Mouse (Mus musculus) cerebral cortex, adult 2 months (tissue): ENCODE data around the gene Gadd45gip1.

Source experiments
- WGBS: fragments of 180-500 bp; shearing (Covaris S2); methylation state at CpG from one replicate; pipeline ENCODE4 v1.1.7; 2018; 5-methylcytosine and 5-hydroxymethylcytosine counted together

Gadd45gip1 gene

DNA sequence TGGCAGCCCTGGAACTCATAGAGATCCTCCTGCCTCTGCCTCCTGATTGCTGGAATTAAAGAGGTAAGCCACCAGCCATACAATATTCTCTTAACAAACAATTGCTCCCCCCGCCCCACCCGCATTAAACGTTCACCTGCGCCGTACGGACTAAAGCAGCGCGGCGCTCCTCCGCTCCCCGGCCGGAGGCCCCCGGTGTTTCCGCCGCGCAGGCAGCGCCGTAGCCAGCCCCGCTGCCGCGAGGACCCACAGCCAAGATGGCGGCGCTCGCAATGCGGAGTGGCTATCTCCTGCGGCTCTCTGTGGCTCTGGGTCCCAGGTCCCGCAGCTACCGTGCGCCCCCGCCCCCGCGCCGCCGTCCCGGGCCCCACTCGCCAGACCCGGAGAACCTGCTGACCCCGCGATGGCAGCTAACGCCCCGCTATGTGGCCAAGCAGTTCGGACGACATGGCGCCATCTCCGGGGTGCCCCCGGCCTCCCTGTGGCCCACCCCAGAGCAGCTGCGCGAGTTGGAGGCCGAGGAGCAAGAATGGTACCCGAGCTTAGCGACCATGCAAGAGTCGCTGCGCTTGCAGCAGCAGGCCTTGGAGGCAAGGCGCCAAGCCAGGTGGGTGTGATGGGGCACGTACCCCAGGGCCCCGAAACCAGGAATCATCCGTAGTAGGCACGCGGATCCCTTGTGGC, 854 bp downstream of the Gadd45gip1 start:
- WGBS: under 1% methylated on average over 59 of the region's 59 CpGs

DNA sequence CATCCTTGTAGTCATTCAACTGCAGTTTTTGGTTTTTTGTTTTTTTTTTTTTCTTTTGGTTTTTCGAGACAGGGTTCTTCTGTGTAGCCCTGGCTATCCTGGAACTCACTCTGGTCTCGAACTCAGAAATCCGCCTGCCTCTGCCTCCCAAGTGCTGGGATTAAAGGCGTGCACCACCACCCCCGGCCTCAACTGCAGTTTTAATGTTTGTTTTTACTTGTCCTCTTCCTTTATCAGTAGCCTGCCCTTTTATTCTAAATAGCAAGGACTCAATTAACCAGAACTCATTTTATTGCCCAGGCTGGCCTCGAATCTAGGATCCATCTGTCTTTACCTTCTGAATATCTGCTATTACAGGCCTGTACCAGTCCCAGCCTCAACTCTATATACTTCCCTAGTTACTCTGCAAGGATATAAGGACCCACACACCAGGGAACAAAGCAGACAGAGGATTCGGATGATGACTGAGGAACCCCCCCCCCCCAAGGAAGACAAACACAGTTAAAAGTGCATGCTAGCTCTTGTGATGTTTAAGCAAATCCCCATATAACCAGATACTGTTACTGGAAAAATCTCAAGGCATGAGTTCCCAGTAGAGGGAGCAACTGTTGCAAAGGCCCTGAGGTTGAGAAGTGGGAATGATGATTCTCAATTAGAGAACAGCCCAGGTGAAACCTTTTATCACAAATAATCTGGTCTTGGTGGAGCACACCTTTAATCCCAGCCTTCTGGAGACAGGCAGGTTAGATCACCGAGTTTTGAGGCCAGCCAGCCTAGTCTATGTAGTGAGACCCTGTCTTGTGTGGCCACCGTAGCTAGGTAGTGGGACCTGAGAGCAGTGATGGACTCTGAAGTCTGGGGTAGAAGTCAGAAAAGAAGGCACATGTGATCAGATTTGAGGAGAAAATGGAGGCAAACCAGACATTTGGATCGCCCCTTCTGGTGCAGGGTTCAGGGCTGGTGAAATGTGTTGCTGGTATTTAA, 1.7 kb downstream of the Gadd45gip1 start:
- WGBS: 51% methylated on average over 10 of the region's 10 CpGs

DNA sequence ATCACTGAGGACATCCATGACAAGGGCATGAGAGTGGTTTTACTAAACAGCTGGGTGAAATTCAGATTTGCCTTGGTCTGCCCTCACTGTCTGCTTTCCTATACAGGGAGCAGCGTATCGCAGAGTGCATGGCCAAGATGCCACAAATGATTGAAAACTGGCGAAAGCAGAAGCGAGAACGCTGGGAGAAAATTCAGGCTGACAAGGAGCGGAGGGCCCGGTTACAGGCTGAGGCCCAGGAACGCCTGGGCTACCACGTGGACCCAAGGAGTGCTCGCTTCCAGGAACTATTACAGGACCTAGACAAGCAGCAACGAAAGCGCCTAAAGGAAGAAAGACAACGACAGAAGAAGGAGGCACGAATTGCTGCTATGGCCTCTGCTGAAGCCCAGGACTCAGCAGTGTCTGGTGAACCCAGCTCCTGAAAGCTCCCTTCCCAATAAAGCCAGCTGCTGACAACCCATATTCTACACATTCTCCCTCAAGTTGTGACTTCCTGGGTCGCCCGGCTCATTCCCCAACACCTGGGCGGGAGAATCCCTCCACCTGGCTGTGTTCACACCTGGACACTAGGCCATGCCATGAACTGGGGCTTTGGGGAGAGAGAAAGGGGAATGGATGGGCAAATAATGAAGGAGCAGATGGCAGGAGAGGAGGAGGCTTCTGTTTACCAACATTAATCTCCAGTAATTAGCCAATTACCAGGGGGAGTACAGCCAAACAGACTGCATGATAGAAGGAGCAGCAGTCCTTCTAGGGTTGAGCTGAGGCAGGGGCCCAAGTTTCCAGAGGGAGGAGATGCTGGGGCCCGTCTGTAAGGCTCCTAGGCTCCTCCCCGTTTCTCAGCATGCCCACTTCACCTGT, 2.9 kb downstream of the Gadd45gip1 start:
- 56% methylated on average over 19 of the region's 19 CpGs for whole genome bisulfite sequencing

DNA sequence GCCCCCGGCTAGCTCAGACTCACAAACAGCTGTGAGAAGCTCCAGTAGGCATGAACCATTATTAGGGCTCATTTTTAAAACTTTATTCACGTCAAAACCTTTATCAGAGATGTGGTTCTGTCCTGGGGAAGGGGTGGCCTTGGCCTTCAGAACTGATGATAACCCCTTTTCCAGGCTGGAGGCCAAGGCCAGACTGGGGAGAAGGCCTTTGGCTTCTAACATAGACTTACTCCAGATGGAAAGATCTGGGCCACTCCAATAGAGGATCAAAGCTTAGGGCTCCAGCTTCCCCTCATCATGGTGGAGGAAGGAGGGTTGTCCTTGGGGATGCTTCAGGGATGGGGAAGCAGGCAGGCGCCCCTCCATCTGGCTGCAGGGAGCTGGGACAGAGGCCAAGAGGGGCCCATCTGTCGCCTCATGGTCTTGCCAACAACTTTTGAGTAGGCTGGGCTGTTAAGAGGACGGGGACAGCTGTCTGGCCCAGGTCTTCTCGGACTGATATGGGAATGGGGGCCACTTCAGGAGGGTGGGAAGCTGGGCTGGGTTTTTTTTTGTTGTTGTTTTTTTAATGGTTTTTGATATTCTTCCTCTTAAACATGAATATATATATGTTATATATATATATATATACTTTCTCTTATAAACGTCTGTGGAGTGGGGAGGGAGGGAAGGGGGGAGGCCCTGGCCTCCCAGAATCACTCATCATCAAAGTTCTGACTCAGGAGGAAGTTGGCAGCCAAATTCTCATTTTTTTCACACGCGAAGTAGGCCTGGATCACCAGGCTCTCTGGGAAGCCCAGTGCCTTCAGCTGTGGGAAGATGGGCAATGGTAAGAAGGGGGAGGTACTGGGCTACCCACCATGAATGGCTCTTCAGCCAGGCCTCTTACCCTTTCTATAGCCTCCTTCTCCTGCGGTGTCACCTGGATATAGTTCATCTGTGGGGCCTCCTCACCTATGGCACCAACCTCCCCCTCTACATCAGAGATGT, 3.8 kb downstream of the Gadd45gip1 start:
- 32% methylated on average over 10 of the region's 10 CpGs for WGBS

DNA sequence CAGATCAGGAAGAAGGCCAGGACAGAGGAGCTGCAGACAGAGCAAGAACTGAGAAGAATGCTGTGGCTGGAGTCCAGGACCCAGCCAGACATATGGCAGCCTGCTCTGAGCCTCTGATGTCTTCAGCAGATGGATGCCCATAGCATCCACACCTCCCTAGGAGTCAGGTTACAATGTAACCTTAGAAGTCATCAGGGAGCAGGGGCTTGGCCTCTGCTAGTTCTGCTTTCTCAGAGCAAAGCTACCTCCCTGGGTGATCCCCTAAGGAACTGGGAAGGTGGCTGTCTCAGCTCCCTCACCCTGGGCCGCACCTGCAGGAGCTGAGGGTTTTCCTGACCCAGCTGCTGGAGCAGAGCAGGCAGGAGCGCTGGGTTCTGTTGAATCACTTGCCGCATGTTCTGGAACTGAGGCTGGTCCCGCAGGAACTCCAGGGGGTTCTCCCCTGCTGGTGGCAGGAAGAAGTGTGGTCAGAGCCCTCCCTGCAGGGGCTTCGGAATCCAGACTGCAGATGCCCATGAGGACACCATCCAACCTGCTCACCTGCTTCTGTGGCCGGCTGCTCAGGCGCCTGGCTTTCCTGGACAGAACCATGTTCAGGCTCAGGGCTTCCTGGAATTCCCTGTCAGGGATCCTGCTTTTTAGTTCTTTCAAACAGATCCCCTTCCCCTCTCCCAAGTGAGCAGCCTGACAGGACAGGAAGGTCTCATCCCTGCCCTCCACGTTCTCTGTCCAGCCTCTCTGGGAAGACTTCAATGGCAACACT, 6.0 kb downstream of the Gadd45gip1 start:
- 72% methylated on average over 8 of the region's 8 CpGs for WGBS

DNA sequence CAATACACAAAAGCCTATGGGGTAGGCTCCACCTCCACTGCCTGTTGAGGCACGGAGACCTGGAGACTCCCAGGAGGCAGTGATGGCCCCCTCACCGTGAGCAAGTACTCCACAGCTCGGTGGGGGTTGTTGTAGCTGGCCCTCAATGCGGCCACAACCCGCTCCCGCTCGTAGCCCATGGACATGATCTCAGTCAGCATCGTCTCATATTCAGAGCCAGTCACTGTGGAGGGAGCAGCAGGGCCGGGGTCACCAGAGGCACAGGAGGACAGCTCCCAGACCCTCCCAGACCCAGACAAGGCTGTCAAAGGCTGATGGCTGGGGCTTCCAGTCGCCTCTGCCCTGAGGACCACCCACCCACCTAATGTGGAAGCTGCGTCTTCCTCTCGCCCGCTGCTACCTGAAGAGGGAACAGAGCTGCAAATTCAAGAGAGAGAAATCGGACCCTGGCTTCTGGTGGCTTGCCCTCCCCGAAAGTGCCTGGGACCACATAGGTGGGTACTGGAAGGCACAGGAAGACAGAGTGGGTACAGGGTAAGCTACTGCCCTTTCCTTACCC, 6.7 kb downstream of the Gadd45gip1 start:
- 87% methylated on average over 15 of the region's 15 CpGs for WGBS

DNA sequence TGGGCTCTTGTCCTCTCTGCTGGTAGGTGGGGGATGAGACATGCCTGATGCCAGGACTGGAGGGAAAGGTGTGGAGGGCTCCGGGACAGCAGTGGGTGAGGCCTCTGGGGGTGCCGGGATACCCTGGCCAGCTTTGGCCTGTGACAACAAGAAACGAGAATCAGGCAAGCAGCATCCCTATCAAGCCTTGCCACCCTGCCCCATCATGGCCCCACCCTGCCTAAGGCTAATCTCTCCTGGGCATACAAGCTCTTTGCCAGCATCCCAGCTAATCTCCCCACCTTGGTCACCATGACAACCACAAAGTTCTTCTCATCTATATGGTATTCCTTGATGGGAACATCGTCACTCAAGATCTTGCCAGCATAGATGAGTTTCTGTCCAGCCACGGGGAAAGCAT, 7.2 kb downstream of the Gadd45gip1 start:
- WGBS: 75% methylated on average over 5 of the region's 5 CpGs

DNA sequence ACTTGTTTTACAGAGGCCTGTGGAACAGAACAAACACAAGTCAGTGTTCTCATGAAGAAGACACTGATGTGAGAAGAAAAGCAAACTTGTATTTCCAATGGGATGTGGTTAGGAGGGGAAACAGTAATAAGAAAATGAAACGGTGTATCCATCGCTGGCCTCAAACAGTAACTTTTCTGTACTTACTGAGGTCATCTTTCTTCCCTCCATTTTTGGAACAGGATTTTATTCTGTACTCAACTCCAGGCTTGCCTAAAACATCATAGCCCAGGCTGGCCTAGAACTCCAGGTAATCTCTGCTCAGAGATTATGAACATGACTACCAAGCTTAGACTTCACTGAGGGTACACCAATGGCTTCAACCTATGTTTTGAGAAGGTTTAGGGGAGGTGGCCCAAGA, 8.1 kb downstream of the Gadd45gip1 start:
- WGBS: 82% methylated on average over 2 of the region's 2 CpGs

DNA sequence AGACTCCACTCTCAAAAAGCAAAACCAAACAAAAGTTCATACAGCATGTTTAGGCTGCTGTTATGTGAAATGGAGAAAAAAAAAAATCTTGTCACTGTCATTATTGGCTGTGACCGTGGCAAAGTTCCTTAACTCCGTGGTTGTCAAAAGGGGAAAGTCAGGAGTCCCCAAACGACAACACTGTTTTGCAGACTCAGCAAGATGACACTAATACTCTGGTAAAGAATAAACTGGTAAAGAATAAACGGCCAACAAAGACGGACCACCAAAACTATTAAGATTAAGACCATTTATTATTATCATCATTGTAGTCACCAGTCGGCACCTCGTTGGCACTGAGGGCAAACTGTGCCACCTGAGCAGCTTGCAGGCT, 8.5 kb downstream of the Gadd45gip1 start:
- WGBS: under 1% methylated on average over 7 of the region's 7 CpGs

DNA sequence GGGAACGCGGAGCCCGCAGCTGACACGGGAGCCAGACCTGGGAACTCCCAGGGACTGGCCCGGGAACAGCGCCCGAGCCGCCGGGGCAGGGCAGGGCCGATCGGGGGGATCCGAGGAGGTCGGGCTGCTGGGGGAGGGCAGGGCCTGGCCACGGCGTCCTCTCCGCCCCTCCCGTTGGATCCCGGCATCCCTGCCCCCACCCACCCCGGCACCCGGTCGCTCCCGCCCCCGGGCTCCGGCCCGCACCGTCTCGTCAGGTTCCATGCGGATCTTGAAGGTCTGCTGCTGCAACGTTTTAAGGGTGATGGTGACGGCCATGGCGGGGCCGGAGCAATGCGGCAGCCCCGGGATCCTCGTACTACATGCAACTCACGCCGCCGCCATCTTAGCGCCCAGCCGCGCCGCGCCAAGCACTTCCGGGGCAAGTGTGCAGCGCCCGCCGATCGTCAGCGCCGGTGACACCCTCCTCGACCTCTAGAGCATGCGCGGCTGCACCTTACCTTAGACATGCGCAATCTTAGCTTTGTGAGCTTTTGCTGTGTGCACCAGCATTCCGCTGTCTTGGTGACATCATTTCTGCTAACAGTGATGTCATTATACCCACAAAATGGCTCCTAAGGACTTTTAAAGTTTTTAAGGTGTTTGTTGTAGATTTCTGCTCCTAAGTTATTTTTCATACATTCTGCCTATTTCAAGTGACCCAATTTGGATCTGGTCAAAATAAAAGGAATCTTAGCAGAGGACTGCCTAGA, 9.1 kb downstream of the Gadd45gip1 start, which contains the start of gene Rad23a:
TSS of gene Rad23a (minus strand) at position 418 of the 752 bp plus-strand sequence.
- WGBS: under 1% methylated on average over 55 of the region's 55 CpGs

DNA sequence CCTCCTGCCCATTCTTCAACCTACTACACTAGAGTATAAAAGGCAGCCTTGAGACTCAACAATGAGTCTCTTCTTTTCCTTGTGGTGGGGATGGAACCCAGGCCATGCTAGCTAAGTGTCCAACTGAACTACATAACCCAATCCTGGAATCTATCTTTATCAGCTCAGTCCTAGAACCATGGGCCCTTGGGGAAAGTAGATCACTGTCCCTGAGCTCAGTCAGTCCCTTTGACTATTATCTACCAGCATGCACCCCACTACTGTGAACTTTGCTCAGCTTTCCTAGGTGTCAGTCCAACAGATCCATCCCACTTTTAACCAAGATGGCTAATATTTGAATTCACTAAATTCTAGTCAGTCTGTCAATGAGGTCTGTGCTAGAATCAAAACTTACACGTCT, 10.2 kb downstream of the Gadd45gip1 start:
- 60% methylated on average over 1 of the region's 1 CpGs for WGBS

DNA sequence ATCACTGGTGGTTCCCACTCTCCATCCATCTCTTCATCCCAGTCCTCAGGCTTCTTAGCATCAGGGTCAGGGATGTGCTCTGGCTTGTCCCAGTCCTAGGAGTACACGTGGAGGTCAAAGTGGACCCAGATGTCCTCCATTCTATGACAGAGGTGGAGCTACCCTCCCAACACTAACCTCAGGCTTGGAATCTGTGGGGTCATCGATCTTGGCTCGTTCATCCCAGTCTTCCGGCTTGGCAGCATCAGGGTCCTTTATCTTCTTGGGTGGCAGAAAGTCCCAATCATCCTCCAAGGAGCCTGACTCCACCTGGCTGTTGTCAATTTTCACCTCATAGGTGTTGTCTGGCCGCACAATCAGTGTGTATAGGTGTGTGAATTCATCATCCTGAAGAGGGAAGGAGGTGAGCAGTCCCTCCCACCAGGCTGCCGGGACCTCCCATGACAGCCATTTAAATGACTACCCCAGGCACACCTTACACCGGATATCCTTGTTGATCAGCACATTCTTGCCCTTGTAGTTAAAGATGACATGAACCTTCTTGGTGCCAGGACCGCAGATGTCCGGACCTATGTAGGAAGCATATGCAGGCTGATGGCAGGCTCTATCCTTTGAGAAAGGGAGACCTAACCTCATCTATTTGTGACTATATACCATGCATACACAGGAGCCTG, 13.2 kb downstream of the Gadd45gip1 start:
- 66% methylated on average over 9 of the region's 9 CpGs for WGBS

DNA sequence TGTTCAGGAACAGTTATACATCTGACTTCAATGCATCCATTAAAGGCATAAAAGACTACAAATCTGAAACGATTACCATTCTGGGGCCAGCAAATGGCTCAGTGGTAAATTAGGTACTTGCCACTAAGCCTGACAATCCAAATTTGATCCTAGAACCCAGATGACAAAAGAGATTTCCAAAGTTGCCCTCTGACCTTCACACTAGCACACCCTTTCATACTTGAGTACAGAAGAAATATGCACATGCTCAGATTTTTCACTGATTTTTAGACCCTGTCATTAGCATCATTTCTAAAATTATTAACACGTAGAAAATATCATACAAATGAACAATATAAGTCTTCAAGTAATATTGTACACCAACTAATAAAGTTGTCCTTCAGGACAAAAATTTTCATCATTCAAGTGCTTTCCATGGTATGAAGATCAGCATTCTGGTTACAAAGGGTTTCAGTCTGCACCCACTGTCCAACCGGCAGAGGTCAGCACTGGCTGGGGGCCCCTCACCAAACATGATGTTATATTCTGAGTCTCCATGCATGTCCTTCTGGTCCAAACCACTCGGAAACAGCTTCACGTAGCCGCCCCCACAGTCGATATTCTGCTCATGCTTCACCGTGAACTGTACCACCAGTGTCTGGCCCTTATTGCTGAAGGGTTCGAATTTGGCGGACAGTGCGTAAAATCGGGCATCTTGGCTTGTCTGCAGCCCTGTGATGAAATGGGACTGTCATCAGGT, 14.2 kb downstream of the Gadd45gip1 start:
- 5% methylated on average over 12 of the region's 12 CpGs for WGBS

DNA sequence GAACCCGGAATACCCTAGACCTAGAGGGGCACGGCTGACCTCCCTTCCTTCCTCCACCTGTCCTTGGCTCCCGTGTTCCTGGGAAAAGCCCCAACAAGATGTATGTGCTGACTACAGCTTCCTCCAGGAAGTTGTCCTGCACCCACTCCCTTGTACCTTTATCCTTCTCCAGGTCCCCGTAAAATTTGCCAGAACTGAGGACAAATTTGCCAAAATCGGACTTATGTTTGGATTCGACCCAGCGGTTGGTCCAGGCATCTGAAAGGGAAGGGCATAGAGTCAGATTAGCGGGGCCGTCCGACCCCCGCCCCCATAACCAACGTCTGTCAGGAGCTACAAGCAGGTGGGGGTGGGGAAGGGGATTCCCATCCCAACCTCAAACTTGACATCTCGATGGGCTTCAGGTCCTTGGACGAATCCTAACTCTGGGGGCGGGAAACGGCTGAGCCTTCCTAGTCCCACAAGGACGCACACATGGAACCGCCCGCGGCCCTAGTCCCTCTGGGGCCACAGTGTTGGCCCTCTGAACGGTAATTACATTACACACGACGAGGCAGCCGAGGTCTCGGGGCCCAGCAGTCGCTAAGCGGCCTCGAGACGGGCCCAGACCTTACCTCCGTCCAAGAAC, 14.9 kb downstream of the Gadd45gip1 start:
- WGBS: under 1% methylated on average over 30 of the region's 30 CpGs

DNA sequence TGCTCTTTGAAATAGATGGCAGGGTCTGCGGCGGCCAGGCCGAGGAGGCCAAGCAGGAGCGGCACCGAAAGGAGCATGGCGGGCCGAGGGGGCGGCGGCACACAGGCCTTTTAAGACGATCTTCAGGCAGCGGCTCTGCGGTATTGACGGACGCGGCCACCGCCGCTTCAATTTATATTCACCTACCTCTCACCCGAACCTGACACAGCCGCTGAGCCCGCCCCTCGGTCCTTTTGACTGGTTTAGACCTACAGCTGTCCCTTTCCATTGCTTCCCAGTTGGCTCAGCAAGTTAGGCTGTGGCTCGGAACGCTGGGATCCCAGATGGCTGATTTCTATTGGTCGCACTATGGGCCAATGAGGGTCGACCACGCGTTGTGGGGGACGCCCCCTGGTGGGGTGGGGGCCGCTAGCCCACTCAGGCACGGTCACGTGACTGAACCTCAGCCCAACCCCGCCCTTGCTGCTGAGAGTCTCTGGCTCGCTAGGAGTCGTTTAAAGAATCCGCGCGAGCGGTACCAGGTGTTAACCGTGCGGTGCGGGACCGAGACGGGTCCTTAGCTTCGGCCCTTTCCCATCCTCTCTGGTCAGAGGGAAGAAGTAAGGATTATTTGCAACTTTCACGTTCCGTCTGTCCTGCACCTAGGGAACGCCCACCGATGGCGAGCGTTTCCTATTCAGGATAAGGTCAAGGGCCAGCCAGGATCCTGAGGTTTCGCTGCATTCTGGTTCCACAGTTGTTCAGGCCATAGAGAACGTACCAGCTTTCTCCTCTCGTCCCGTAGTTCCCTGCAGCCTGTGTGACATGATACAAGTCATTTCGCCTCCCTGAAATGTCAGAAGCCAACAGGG, 15.6 kb downstream of the Gadd45gip1 start, which contains the start of gene Calr:
TSS of gene Calr (minus strand) at position 213 of the 851 bp plus-strand sequence.
- under 1% methylated on average over 55 of the region's 55 CpGs for WGBS
